Mouse (Mus musculus) left cerebral cortex, postnatal 36 days (tissue): ENCODE data around the gene Exosc9. TPM values are rescaled to one million over a fixed set of nuclear protein-coding genes. Genes with fewer than 3 reads are reported as not detected.
"Not testable (repeated sequence)": the region's sequence is repeated elsewhere in the genome, so short reads cannot be mapped to it uniquely, and the experiment has no call there.

Experiments used
- DNase-seq, 2 experiments: peaks; one replicate each; pipeline ENCODE4 v3.0.0; 2021 to 2022; ENCODE audit warnings: low spot score in 2 of 2, mixed read lengths in 1 of 2
- intact Hi-C: fragments of 180-260 bp; cut with DNase I; formaldehyde crosslinking; loops from one replicate; pipeline ENCODE4 v1.15.1; 2025
- total RNA-seq, 2 experiments: library from RNA; stranded (reverse); gene quantifications; 2 replicates each; pipeline ENCODE4 v1.2.3; 2021

The Exosc9 gene
- total RNA-seq, 2 experiments from 2014 or later: 39.1 to 41.9 TPM

DNA sequence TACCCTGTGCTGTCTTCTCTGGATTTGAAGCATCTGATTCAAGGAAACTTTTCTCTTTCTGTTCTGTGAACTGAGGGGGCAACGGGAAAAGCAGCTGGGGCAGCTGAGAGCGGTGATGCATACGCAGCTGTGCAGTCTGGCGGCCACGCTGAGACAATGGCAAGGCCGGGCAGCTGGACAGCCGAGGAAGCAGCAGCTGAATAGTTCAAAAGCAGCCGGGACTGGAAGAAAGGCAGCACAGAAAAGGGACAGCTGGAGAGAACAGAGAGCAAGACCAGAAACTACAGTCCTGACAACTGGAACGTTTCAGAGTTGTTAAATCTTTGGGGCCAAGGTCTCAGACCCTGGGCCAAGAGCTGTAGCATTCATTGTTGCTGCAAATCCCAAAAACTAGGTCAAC lies 1.1 kb upstream of the Exosc9 start:
- intact Hi-C loops: no loop called here
- DNase-seq: peak; percentile 24 to 31

GRCm38 (mm10) chr3:36551851-36552384 lies 488 bp upstream of the Exosc9 start:
- intact Hi-C loops: loop anchor here (2.0 kb wide), 1 partner anchor 19 kb away; no protein-coding TSS in a partner anchor

GRCm38 (mm10) chr3:36557601-36558000 lies 5.2 kb downstream of the Exosc9 start:
- DNase-seq: no peak
- intact Hi-C loops: no loop called here

More at GRCm38 (mm10) chr3:36551851-36552384, 488 bp upstream of the Exosc9 start:
- peak in 1 of 2 experiments; percentile 54 for DNase-seq

DNA sequence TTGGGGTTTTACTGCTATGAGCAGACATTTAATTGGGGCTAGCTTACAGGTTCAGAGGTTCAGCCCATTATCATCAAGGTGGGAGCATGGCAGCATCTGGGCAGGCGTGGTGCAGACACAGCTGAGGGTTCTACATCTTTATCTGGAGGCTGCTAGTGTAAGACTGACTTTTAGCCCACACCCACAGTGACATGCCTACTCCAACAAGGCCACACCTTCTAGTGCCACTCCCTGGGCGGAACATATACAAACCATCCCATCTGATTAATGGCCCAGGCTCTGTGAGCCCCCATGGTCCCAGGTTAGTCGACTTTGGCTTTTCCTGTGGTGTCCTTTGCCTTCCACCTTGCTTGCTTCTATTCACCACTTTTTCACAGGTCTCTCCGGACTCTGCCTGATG lies 7.2 kb downstream of the Exosc9 start:
- intact Hi-C loops: no loop called here
- no peak for DNase-seq

- no peak for DNase-seq
- intact Hi-C loops: no loop called here
Observed at GRCm38 (mm10) chr3:36563666-36564065, 11.3 kb downstream of the Exosc9 start.

- intact Hi-C loops: loop anchor here (2.0 kb wide), 1 partner anchor 17 kb away; the partner anchor contains the start of gene Exosc9
- DNase-seq: no peak
Observed at GRCm38 (mm10) chr3:36569836-36570235, 17.4 kb downstream of the Exosc9 start.

- DNase-seq: no peak
- intact Hi-C loops: loop anchor here (2.0 kb wide), 1 partner anchor 19 kb away; the partner anchor contains the start of gene Exosc9
Observed at GRCm38 (mm10) chr3:36571361-36571826, 19.0 kb downstream of the Exosc9 start.

DNA sequence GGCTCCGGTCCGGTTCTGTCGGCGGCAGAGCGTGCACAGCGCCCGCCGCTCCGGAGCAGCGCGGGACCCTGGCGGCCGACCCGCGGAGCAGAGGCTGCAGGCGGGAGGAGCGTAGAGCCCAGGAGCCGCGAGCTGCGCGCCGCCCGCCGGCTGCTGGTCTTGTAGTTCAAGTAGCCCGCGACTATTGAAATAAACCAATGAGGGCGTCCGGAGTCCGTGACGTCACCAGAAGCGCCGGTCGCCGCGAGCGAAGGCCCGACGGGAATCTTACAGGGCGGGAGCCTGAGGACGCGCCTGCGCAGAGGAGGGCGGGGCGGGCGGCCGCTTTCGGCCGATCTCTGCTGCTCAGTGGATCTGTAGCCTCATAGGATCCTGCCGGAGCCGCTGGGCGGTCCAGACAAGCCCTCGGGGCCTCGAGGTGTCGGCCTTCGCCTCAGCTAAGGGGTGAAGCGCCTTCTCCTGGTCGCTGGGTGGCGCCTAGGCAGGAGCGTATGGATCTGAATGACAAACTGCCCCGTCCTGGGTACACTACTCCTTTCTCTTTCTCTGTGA lies 19.5 kb downstream of the Exosc9 start, which contains the start of gene Ccna2:
Gene Ccna2 (minus strand): TSS at position 324 of the 552 bp plus-strand sequence.
- intact Hi-C loops: loop anchor here (2.0 kb wide), 1 partner anchor 19 kb away; the partner anchor contains the start of gene Exosc9
- peak; percentile 97 to 98 for DNase-seq

GRCm38 (mm10) chr3:36598811-36599210 lies 46.4 kb downstream of the Exosc9 start:
- intact Hi-C loops: no loop called here
- no peak for DNase-seq

- DNase-seq, intact Hi-C loops: not testable (repeated sequence)
Observed at GRCm38 (mm10) chr3:36599773-36600172, 47.4 kb downstream of the Exosc9 start.

GRCm38 (mm10) chr3:36605894-36606783 lies 53.7 kb downstream of the Exosc9 start:
- intact Hi-C loops: no loop called here
- DNase-seq: no peak

DNA sequence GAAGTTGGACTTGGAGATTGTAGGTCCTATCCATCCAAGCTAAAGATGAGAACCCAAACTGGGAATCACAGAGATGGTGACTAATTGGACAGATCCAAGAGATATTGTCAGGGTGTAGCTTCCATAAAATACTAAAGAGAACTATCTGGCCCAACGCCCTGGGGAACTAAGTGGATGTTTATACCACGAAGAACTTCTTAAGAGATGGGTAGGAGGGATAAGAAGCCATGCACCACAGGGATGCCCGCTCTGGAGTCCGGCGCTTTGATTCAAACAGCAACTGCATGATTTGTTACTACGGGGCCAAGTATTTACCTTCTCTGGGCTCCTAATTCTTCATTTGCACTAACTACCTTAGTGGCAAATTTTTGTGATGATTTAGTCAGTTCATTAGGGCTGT lies 60.3 kb downstream of the Exosc9 start:
- intact Hi-C loops: loop anchor here (10.0 kb wide), 1 partner anchor 252 kb away; the partner anchor contains the start of gene 4932438A13Rik
- peak in 1 of 2 experiments; percentile 6 for DNase-seq

DNA sequence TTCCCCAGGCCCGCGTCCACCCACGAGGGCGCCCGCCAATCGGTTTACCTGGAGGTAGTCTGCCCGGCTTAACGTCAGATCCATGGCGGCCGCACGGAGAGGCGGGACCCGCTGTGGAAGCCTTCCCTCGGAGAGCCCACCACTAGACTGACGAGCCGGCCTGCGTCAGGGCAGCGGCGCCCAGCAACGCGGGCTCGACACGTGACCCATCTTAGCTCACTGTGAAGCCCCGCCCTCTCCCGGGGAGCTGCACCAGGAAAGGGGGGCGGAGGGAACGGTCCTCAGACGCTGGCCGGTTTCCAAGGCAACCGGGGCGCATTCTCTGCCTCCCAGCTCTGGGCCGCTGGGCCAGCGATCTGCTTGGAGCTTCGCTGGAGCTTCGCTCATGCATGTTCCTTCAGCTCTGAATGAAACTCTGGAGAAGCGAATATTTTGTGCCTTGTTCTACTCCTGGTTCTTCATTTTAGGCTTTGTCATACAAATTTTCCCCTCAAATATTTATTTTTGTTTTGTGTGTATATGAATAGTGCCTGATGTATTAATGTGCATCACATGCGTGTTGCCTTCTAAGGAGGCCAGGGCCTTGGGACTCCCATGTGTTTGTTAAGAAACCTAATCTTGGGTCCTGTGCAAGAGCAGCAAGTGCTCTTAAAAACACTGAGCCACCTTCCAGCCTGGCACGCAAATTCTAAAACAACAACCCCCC lies 60.9 kb downstream of the Exosc9 start, which contains the start of gene Bbs7:
Gene Bbs7 (minus strand): TSS at position 276 of the 706 bp plus-strand sequence.
- intact Hi-C loops: loop anchor here (10.0 kb wide), 1 partner anchor 251 kb away; the partner anchor contains the start of gene 4932438A13Rik
- DNase-seq: peak; percentile 92 to 96

DNA sequence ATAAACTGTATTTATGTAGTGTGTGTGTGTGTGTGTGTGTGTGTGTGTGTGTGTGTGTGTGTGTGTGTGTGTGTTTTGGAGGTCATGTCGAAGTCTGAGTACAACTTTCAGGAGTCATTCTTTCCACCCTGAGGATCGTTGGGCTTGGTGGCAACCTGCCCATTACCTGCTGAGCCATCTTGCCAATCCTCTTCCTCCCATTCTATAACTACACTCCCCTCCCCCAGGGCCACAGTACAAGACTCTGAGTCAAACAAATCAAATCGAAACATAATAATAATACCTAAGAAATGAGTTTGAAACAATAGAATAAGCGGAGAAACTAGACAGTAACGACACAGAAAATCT lies 61.5 kb downstream of the Exosc9 start:
- no peak for DNase-seq
- intact Hi-C loops: loop anchor here (10.0 kb wide), 1 partner anchor 251 kb away; the partner anchor contains the start of gene 4932438A13Rik

Other genes with a start within 250 kb of the Exosc9 start
- 10 to 100 TPM; 64.2 to 67.8 TPM for gene Anxa5, start 76.7 kb upstream of the Exosc9 start, total RNA-seq
- not detected for gene 1810062G17Rik, start 76.7 kb upstream of the Exosc9 start, total RNA-seq
- gene Gm11549, start 30.8 kb upstream of the Exosc9 start, total RNA-seq: 10 to 100 TPM; 32.8 to 42.1 TPM
- 1 to 10 TPM; 1.3 to 1.7 TPM for gene Ccna2, start 19.5 kb downstream of the Exosc9 start, total RNA-seq
- gene Bbs7, start 60.9 kb downstream of the Exosc9 start, total RNA-seq: 10 to 100 TPM; 12.8 to 16.6 TPM
- gene Trpc3, start 137.6 kb downstream of the Exosc9 start, total RNA-seq: 10 to 100 TPM; 17.8 to 19.9 TPM